Mouse (Mus musculus): Measurements from ENCODE around the gene Zdhhc18. TPM values are rescaled to one million over a fixed set of nuclear protein-coding genes. Genes with fewer than 3 reads are reported as not detected.
"Not testable (repeated sequence)": the region's sequence is repeated elsewhere in the genome, so short reads cannot be mapped to it uniquely, and the experiment has no call there.

The Zdhhc18 gene
- polyA plus RNA-seq, 1 experiment from 2014 or later: 15.6 TPM

- H3K36me3 ChIP-seq (ENCODE audit: inconsistent target): peaks cover 5% of the 10 kb centered on the region; the same call in 1 of the 2 replicates
- H3K27ac ChIP-seq: no peak overlapping the region
- no peaks in the 10 kb centered on the region for H3K79me2 ChIP-seq (ENCODE audit: inconsistent target)
- H3K4me3 ChIP-seq (ENCODE audit: inconsistent target): no peak overlapping the region
- 97% methylated on average over 5 of the region's 5 CpGs for WGBS (ENCODE audit: missing documents)
Observed at GRCm38 (mm10) chr4:133657829-133658458, 8.0 kb upstream of the Zdhhc18 start.

- Histone ChIP-seq H3K36me3 (ENCODE audit: inconsistent target) (no peaks in the 10 kb centered on the region; the same call in 1 of the 2 replicates), H3K79me2 (ENCODE audit: inconsistent target) (no peaks in the 10 kb centered on the region), H3K27ac (no peak overlapping the region), H3K4me3 (ENCODE audit: inconsistent target) (no peak overlapping the region)
- 49% methylated on average over 4 of the region's 4 CpGs for WGBS (ENCODE audit: missing documents)
Observed at GRCm38 (mm10) chr4:133656997-133657396, 7.0 kb upstream of the Zdhhc18 start.

GRCm38 (mm10) chr4:133656294-133656693 is 6.3 kb upstream of the Zdhhc18 start:
- H3K36me3 ChIP-seq (ENCODE audit: inconsistent target): no peaks in the 10 kb centered on the region
- 98% methylated on average over 4 of the region's 4 CpGs for WGBS (ENCODE audit: missing documents)
- H3K4me3 ChIP-seq (ENCODE audit: inconsistent target): no peak overlapping the region
- H3K79me2 ChIP-seq (ENCODE audit: inconsistent target): no peaks in the 10 kb centered on the region
- H3K27ac ChIP-seq: no peak overlapping the region

GRCm38 (mm10) chr4:133654070-133654469 is 4.1 kb upstream of the Zdhhc18 start:
- WGBS (ENCODE audit: missing documents): 91% methylated on average over 5 of the region's 5 CpGs
- not testable (repeated sequence) for H3K27ac ChIP-seq; H3K36me3 ChIP-seq (ENCODE audit: inconsistent target)

GRCm38 (mm10) chr4:133652746-133653145 is 2.8 kb upstream of the Zdhhc18 start:
- no peaks in the 10 kb centered on the region for H3K79me2 ChIP-seq (ENCODE audit: inconsistent target)
- H3K36me3 ChIP-seq (ENCODE audit: inconsistent target): no peaks in the 10 kb centered on the region
- WGBS (ENCODE audit: missing documents): 95% methylated on average over 10 of the region's 10 CpGs
- no peak overlapping the region for H3K27ac ChIP-seq
- H3K4me3 ChIP-seq (ENCODE audit: inconsistent target): no peak overlapping the region

More at GRCm38 (mm10) chr4:133654070-133654469, 4.1 kb upstream of the Zdhhc18 start:
- not testable (repeated sequence) for H3K4me3 ChIP-seq (ENCODE audit: inconsistent target); H3K79me2 ChIP-seq (ENCODE audit: inconsistent target)

GRCm38 (mm10) chr4:133651986-133652385 is 2.0 kb upstream of the Zdhhc18 start:
- Histone ChIP-seq H3K27ac (no peak overlapping the region), H3K79me2 (ENCODE audit: inconsistent target) (no peaks in the 10 kb centered on the region), H3K36me3 (ENCODE audit: inconsistent target) (no peaks in the 10 kb centered on the region), H3K4me3 (ENCODE audit: inconsistent target) (no peak overlapping the region)
- WGBS (ENCODE audit: missing documents): 67% methylated on average over 4 of the region's 4 CpGs

- no peaks in the 10 kb centered on the region for H3K79me2 ChIP-seq (ENCODE audit: inconsistent target)
- H3K4me3 ChIP-seq (ENCODE audit: inconsistent target): no peak overlapping the region
- H3K36me3 ChIP-seq (ENCODE audit: inconsistent target): no peaks in the 10 kb centered on the region
- no peak overlapping the region for H3K27ac ChIP-seq
- 33% methylated on average over 10 of the region's 10 CpGs for WGBS (ENCODE audit: missing documents)
Observed at GRCm38 (mm10) chr4:133651445-133651844, 1.5 kb upstream of the Zdhhc18 start.

- H3K79me2 ChIP-seq (ENCODE audit: inconsistent target); H3K36me3 ChIP-seq (ENCODE audit: inconsistent target): not testable (repeated sequence)
- Histone ChIP-seq H3K4me3 (ENCODE audit: inconsistent target) (peak overlapping the region; percentile 47), H3K27ac (peak overlapping the region; percentile 29; the same call in 1 of the 2 replicates)
- WGBS (ENCODE audit: missing documents): 82% methylated on average over 5 of the region's 5 CpGs
Observed at GRCm38 (mm10) chr4:133649464-133649863, 490 bp downstream of the Zdhhc18 start.

GRCm38 (mm10) chr4:133645680-133646079 is 4.3 kb downstream of the Zdhhc18 start:
- WGBS (ENCODE audit: missing documents): 82% methylated on average over 17 of the region's 21 CpGs
- Histone ChIP-seq H3K27ac (no peak overlapping the region), H3K4me3 (ENCODE audit: inconsistent target) (no peak overlapping the region)

GRCm38 (mm10) chr4:133645195-133645594 is 4.8 kb downstream of the Zdhhc18 start:
- H3K36me3 ChIP-seq (ENCODE audit: inconsistent target): no peaks in the 10 kb centered on the region
- no peak overlapping the region for H3K4me3 ChIP-seq (ENCODE audit: inconsistent target)
- no peak overlapping the region for H3K27ac ChIP-seq
- H3K79me2 ChIP-seq (ENCODE audit: inconsistent target): no peaks in the 10 kb centered on the region
- 97% methylated on average over 3 of the region's 3 CpGs for WGBS (ENCODE audit: missing documents)

More at GRCm38 (mm10) chr4:133645680-133646079, 4.3 kb downstream of the Zdhhc18 start:
- no peaks in the 10 kb centered on the region for H3K36me3 ChIP-seq (ENCODE audit: inconsistent target)
- H3K79me2 ChIP-seq (ENCODE audit: inconsistent target): no peaks in the 10 kb centered on the region

GRCm38 (mm10) chr4:133634043-133634410 is 15.9 kb downstream of the Zdhhc18 start:
- peaks cover 37% of the 10 kb centered on the region for H3K79me2 ChIP-seq (ENCODE audit: inconsistent target)
- 92% methylated on average over 5 of the region's 5 CpGs for WGBS (ENCODE audit: missing documents)
- H3K36me3 ChIP-seq (ENCODE audit: inconsistent target): no peaks in the 10 kb centered on the region
- no peak overlapping the region for H3K4me3 ChIP-seq (ENCODE audit: inconsistent target)
- no peak overlapping the region for H3K27ac ChIP-seq

- no peak overlapping the region for H3K4me3 ChIP-seq (ENCODE audit: inconsistent target)
- 10% methylated on average over 37 of the region's 47 CpGs for WGBS (ENCODE audit: missing documents)
- H3K79me2 ChIP-seq (ENCODE audit: inconsistent target): peaks cover 42% of the 10 kb centered on the region
- no peaks in the 10 kb centered on the region for H3K36me3 ChIP-seq (ENCODE audit: inconsistent target)
- no peak overlapping the region for H3K27ac ChIP-seq
Observed at GRCm38 (mm10) chr4:133633332-133634042, 16.5 kb downstream of the Zdhhc18 start.

- Histone ChIP-seq H3K79me2 (ENCODE audit: inconsistent target) (peaks cover 50% of the 10 kb centered on the region), H3K4me3 (ENCODE audit: inconsistent target) (peak overlapping the region; percentile 56), H3K36me3 (ENCODE audit: inconsistent target) (no peaks in the 10 kb centered on the region), H3K27ac (peak overlapping the region; percentile 25; the same call in 1 of the 2 replicates)
- WGBS (ENCODE audit: missing documents): 1% methylated on average over 67 of the region's 69 CpGs
Observed at GRCm38 (mm10) chr4:133632483-133633327, 17.2 kb downstream of the Zdhhc18 start.

- Histone ChIP-seq H3K27ac (peak overlapping the region; percentile 35), H3K36me3 (ENCODE audit: inconsistent target) (peaks cover 2% of the 10 kb centered on the region; the same call in 1 of the 2 replicates), H3K79me2 (ENCODE audit: inconsistent target) (peaks cover 58% of the 10 kb centered on the region), H3K4me3 (ENCODE audit: inconsistent target) (peak overlapping the region; percentile 56)
- WGBS (ENCODE audit: missing documents): 10% methylated on average over 9 of the region's 9 CpGs
Observed at GRCm38 (mm10) chr4:133631769-133632411, 18.1 kb downstream of the Zdhhc18 start.

All from macrophage (primary cell).